Mouse (Mus musculus): Measurements from ENCODE around the gene Bod1l.

GRCm38 (mm10) chr5:41780026-41780425, 64.1 kb downstream of the Bod1l start:
- no peak for TF ChIP-seq POLR2A (IDR thresholded peaks at IDR 0.05; ENCODE audit: insufficient read length, low read depth)
- TF ChIP-seq MYOD1 (IDR thresholded peaks at IDR 0.05; ENCODE audit: control insufficient read depth in 1 of 3, insufficient read length in 2 of 3, low read depth in 2 of 3), result no peak
